Mouse (Mus musculus) myocyte (in vitro differentiated cells): Measurements from ENCODE around the gene Gdf1. TPM values are rescaled to one million over a fixed set of nuclear protein-coding genes. Genes with fewer than 3 reads are reported as not detected.

Experiments
- H3K27me3 ChIP-seq: one replicate; pipeline ENCODE4 v1.6.1; 2011; ENCODE audit not compliant: control insufficient read depth, insufficient read depth, insufficient read length
- H3K36me3 ChIP-seq: one replicate; pipeline ENCODE4 v1.6.1; 2011; ENCODE audit not compliant: control insufficient read depth, insufficient read depth
- H3K4me2 ChIP-seq: one replicate; pipeline ENCODE4 v1.6.1; 2011; ENCODE audit warnings: low read depth, control low read depth
- H3K4me3 ChIP-seq: one replicate; pipeline ENCODE4 v1.5.1; 2011; ENCODE audit warnings: mild to moderate bottlenecking, control low read depth, moderate library complexity
- H3K79me2 ChIP-seq: one replicate; pipeline ENCODE4 v1.6.1; 2011; ENCODE audit not compliant: control insufficient read depth, insufficient read depth
- H3ac ChIP-seq: one replicate; pipeline ENCODE4 v1.6.1; 2011; ENCODE audit not compliant: control insufficient read depth, insufficient read length
- CEBPB ChIP-seq: IDR thresholded peaks from 2 replicates; pipeline ENCODE4 v1.6.1; 2011; ENCODE audit warnings: mild to moderate bottlenecking, moderate library complexity; ENCODE audit not compliant: poor library complexity, insufficient read depth, severe bottlenecking
- E2F4 ChIP-seq: IDR thresholded peaks from one replicate; pipeline ENCODE4 v1.6.1; 2011; ENCODE audit warnings: mild to moderate bottlenecking, control low read depth, moderate library complexity; ENCODE audit not compliant: insufficient read depth
- MAX ChIP-seq: IDR thresholded peaks from one replicate; pipeline ENCODE4 v1.6.1; 2011; ENCODE audit warnings: low read depth, mild to moderate bottlenecking, control low read depth
- MYOD1 ChIP-seq, 3 experiments: IDR thresholded peaks; one replicate each; pipeline ENCODE4 v1.6.1; 2011; ENCODE audit warnings: control low read depth in 2 of 3, low read depth in 2 of 3, mild to moderate bottlenecking in 2 of 3, moderate library complexity in 1 of 3; ENCODE audit not compliant: insufficient read length in 2 of 3, control insufficient read depth in 1 of 3
- MYOG ChIP-seq, 3 experiments: IDR thresholded peaks; one replicate each; pipeline ENCODE4 v1.6.1; 2011; ENCODE audit warnings: control low read depth in 2 of 3, low read depth in 2 of 3, mild to moderate bottlenecking in 2 of 3; ENCODE audit not compliant: insufficient read length in 2 of 3, control insufficient read depth in 1 of 3, insufficient read depth in 1 of 3
- POLR2A ChIP-seq: IDR thresholded peaks from one replicate; pipeline ENCODE4 v1.6.1; 2011; ENCODE audit warnings: low read depth, mild to moderate bottlenecking, control low read depth, moderate library complexity; ENCODE audit not compliant: insufficient read length
- POLR2AphosphoS2 ChIP-seq: IDR thresholded peaks from one replicate; pipeline ENCODE4 v1.6.1; 2011; ENCODE audit warnings: low read depth, control low read depth; ENCODE audit not compliant: insufficient read length
- REST ChIP-seq: IDR thresholded peaks from one replicate; pipeline ENCODE4 v1.6.1; 2011; ENCODE audit warnings: mild to moderate bottlenecking, control low read depth, moderate library complexity; ENCODE audit not compliant: insufficient read depth, insufficient read length
- SRF ChIP-seq: IDR thresholded peaks from one replicate; pipeline ENCODE4 v1.6.1; 2011; ENCODE audit warnings: low read depth; ENCODE audit not compliant: control insufficient read depth, insufficient read length
- TCF12 ChIP-seq: IDR thresholded peaks from one replicate; pipeline ENCODE4 v1.6.1; 2011; ENCODE audit warnings: mild to moderate bottlenecking, control low read depth; ENCODE audit not compliant: poor library complexity, insufficient read depth, severe bottlenecking
- TCF3 ChIP-seq: IDR thresholded peaks from one replicate; pipeline ENCODE4 v1.6.1; 2011; ENCODE audit warnings: low read depth, control low read depth; ENCODE audit not compliant: insufficient read length
- USF1 ChIP-seq: IDR thresholded peaks from one replicate; pipeline ENCODE4 v1.6.1; 2011; ENCODE audit warnings: low read depth, mild to moderate bottlenecking, control low read depth, moderate library complexity
- polyA plus RNA-seq: library from polyadenylated mRNA; unstranded; fragments of >200 nt; fragmentation: generic; extraction: Trizol; gene quantifications from one replicate; pipeline ENCODE4 v1.2.1, GENCODE M21; 2012; ENCODE audit warnings: missing spikeins

The Gdf1 gene
- polyA plus RNA-seq, 1 experiment, result 2.6 TPM

DNA sequence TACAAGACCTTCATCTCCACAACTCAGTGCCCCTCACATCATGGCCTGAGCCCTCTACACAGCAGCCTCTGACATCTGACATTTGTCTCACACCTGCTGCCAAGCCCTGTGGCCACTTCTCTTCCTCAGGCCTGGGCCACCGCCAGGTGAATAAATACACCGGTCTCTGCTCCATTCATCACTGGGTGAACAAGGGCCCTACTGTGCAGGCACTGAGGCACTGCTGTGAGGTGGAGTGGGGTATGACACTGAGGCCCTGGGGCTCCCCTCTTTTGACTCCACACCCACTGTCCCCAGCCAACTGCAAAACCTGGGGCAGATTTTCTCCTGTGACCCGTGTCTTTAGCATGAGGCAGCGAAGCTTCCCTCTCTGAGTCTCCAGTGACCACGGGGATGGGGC is 37.0 kb downstream of the Gdf1 start:
- no peaks in the 10 kb centered on the region for H3K36me3 ChIP-seq
- H3K4me2 ChIP-seq, result no peak overlapping the region
- H3K27me3 ChIP-seq, result peaks cover 11% of the 10 kb centered on the region
- TF ChIP-seq CEBPB (no peak), TCF12 (no peak), E2F4 (no peak), USF1 (no peak), POLR2A (no peak), TCF3 (no peak), MYOG (IDR thresholded peaks at IDR 0.05; ENCODE audit: control insufficient read depth in 1 of 3, insufficient read depth in 1 of 3, insufficient read length in 2 of 3, low read depth in 2 of 3) (no peak), REST (no peak), SRF (no peak), POLR2AphosphoS2 (no peak), MAX (no peak), MYOD1 (IDR thresholded peaks at IDR 0.05; ENCODE audit: control insufficient read depth in 1 of 3, insufficient read length in 2 of 3, low read depth in 2 of 3) (no peak)
- H3K4me3 ChIP-seq, result no peak overlapping the region
- no peaks in the 10 kb centered on the region for H3K79me2 ChIP-seq
- H3ac ChIP-seq, result no peak overlapping the region

DNA sequence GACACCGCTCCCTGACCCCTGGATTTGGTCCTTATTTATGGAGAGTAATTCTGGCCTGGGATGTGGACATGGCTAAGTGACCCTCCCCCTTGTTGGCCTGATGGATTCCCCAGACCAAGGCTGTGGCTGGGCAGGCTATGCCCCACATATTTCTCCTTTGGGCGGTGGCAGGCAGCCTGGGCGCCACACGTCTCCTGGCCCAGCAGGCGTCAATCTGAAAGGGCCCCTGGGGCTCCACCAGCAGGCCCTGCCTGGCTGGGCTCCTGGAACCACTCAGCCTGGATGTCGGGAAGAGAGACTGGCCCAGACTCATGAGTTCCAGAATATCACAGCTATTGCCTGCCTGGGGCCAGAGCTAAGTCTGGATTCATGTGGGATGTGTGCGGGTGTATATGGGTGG is 40.9 kb downstream of the Gdf1 start:
- Histone ChIP-seq H3ac (no peak overlapping the region), H3K27me3 (peaks cover 37% of the 10 kb centered on the region), H3K36me3 (no peaks in the 10 kb centered on the region), H3K4me2 (no peak overlapping the region), H3K79me2 (no peaks in the 10 kb centered on the region), H3K4me3 (no peak overlapping the region)
- TF ChIP-seq POLR2AphosphoS2 (no peak), MYOD1 (IDR thresholded peaks at IDR 0.05; ENCODE audit: control insufficient read depth in 1 of 3, insufficient read length in 2 of 3, low read depth in 2 of 3) (no peak), MAX (no peak), E2F4 (no peak), REST (no peak), USF1 (no peak), POLR2A (no peak), MYOG (IDR thresholded peaks at IDR 0.05; ENCODE audit: control insufficient read depth in 1 of 3, insufficient read depth in 1 of 3, insufficient read length in 2 of 3, low read depth in 2 of 3) (no peak), TCF3 (no peak), TCF12 (no peak), SRF (no peak), CEBPB (no peak)

DNA sequence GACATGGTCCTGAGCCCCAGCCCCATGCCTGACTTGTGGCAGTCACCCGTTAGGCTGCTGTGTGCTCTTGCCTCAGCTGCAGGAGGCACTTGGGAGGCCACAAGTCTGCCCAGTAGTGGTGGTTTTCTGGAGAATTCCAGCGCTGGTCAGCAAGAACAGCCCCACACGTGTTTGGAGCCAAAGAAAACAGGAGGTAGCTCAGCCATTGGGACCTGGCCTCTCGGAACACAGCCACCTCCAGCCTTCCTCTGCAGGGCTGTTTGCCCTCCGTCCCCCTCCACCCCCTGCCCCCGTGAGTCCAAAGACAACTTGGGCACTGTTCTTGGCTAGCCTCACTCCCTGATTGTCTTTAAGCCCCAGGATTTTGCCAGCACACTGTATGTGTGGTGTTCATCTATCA is 42.3 kb downstream of the Gdf1 start:
- no peak overlapping the region for H3ac ChIP-seq

DNA sequence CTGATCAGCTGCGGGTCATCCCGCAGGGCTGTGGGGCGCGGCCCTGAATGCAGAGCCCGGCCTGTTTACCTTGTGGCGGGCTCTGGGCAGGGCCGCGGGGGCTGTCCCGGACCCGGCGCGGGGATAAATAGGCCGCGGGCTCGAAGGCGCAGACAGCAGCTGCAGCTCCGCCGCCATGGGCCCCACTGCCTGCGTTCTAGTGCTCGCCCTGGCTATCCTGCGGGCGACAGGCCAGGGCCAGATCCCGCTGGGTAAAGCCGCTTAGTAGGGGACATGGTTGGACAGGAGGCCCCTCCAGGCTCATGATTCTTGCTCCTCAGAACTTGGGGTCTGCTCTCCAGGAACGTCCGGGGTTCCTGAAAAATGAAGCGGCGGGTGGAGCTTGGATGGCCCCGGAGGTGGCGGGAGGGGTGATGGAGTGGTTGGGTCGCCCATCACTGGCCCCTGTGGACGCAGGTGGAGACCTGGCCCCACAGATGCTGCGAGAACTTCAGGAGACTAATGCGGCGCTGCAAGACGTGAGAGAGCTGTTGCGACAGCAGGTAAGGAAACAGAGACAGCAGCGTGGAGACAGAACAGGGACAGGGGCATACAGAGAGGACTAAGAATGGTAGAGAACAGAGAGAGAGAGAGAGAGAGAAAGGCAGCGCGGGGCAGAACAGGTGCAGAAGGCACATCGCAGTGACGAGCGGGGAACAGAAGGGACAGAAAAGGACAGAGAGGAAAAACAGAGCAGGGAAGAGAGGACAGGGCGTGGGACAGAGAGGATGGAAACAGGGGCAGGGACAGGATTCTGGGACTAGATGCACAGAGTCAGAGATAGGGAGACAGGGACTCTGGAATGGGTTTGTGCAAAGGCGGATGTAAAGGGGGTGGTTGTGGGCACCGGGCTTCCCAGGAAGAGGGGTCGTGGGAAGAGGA is 44.0 kb downstream of the Gdf1 start, which contains the start of gene Comp:
Gene Comp, plus strand, starts transcription at position 162 of the 921 bp plus-strand sequence.
- TF ChIP-seq REST (no peak), TCF12 (no peak), MYOG (IDR thresholded peaks at IDR 0.05; ENCODE audit: control insufficient read depth in 1 of 3, insufficient read depth in 1 of 3, insufficient read length in 2 of 3, low read depth in 2 of 3) (peak in 2 of 3 experiments; percentile 33 to 50), MYOD1 (IDR thresholded peaks at IDR 0.05; ENCODE audit: control insufficient read depth in 1 of 3, insufficient read length in 2 of 3, low read depth in 2 of 3) (peak in 2 of 3 experiments; percentile 13 to 56)
- no peaks in the 10 kb centered on the region for H3K79me2 ChIP-seq
- peak within 1 kb of the TSS; percentile 86 for H3K4me2 ChIP-seq
- no peak within 1 kb of the TSS for H3ac ChIP-seq
- no peaks in the 10 kb centered on the region for H3K36me3 ChIP-seq
- H3K27me3 ChIP-seq, result peaks cover 44% of the 10 kb centered on the region
- peak within 1 kb of the TSS; percentile 8 for H3K4me3 ChIP-seq

More for the DNA sequence above, 42.3 kb downstream of the Gdf1 start:
- Histone ChIP-seq H3K4me3 (no peak overlapping the region), H3K36me3 (no peaks in the 10 kb centered on the region), H3K79me2 (no peaks in the 10 kb centered on the region), H3K4me2 (no peak overlapping the region), H3K27me3 (peaks cover 44% of the 10 kb centered on the region)
- no peak for TF ChIP-seq CEBPB
- no peak for TF ChIP-seq SRF
- TF ChIP-seq TCF12, result no peak
- no peak for TF ChIP-seq MYOD1 (IDR thresholded peaks at IDR 0.05; ENCODE audit: control insufficient read depth in 1 of 3, insufficient read length in 2 of 3, low read depth in 2 of 3)
- TF ChIP-seq USF1, result no peak
- no peak for TF ChIP-seq TCF3
- no peak for TF ChIP-seq POLR2AphosphoS2
- no peak for TF ChIP-seq MAX
- no peak for TF ChIP-seq REST
- TF ChIP-seq POLR2A, result no peak
- TF ChIP-seq E2F4, result no peak
- TF ChIP-seq MYOG (IDR thresholded peaks at IDR 0.05; ENCODE audit: control insufficient read depth in 1 of 3, insufficient read depth in 1 of 3, insufficient read length in 2 of 3, low read depth in 2 of 3), result no peak
